Mouse (Mus musculus) c-Kit-positive CD71-positive TER-119-positive erythroid progenitor cells, embryonic 14.5 days (primary cell): ENCODE measurements around the gene Scand1.
A peak's percentile ranks its signal among the peaks of the same experiment; 100 is the strongest.

ENCODE experiments used
- DNase-seq: peaks from one replicate; pipeline ENCODE4 v3.0.0-alpha.2; 2013; ENCODE audit warnings: low spot score

The Scand1 gene

DNA sequence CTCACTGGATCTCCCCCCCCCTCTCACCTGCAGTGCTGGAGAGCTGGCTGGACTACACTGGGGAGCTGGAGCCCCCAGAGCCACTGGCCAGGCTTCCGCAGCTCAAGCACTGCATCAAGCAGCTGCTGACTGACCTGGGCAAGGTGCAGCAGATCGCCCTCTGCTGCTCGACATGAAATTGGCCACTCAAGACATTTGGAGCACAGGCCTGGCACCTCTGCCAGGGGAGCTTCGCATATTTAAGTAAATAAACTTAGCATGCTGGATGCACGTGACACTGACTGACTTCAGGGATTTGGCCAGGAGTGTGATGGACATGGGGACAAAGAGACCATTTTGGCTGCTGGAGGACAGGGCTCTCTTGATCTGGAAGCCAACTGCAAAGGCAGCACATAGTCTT lies 5.2 kb downstream of the Scand1 start:
- no peak for DNase-seq

DNA sequence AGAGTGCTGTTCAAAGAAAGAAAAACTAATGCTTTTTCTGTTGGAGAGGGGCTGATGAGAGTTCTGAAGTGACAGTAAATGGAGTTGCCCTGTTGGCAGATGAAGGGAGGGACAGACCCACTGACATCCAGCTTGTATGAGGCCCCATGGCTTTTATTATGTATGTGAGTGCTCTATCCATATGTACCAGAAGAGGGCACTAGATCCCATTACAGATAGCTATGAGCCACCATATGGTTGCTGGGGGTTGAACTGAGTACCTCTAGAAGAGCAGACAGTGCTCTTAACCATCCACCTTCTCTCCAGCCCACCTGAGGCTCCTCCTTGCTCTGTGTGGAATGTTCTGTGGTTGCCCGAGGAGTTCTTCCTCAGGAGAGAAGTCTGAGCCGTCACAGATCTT lies 6.7 kb downstream of the Scand1 start:
- peak; percentile 37 for DNase-seq

DNA sequence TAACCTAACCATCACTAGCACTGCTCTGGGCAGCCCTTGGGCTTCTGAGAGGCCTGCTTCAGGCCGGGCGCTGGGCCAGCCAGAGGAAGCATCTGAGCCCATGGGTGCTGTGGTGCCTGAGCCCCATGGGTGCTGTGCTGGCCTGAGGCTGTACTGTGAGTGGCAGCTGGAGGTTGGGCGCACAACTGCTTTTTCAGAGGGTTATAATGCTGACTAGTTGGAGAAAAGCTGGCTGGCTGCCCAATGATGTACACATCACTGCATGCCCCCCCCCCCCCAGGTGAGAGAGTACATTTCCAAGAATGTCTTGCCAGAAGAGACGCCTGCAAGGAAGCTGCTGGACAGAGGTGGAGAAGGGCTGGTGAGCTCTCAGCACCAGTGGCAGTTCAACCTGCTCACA lies 8.2 kb downstream of the Scand1 start:
- no peak for DNase-seq

DNA sequence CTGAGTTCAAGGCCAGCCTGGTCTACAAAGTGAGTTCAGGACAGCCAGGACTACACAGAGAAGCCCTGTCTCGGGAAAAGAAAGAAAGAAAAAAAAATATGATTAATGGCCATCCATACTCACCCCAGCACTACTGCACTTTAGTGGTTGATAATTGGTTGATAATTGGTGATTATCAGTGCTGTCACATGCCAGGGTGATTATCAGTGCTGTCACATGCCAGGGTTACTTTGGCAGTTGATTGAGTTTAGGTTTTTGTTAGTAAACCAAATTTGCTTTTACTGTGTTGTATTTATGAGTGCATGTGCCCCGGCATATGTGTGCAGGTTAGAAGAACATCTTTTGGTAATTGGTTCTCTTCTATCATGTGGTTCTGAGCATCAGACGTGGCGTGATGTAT lies 10.4 kb downstream of the Scand1 start:
- no peak for DNase-seq

DNA sequence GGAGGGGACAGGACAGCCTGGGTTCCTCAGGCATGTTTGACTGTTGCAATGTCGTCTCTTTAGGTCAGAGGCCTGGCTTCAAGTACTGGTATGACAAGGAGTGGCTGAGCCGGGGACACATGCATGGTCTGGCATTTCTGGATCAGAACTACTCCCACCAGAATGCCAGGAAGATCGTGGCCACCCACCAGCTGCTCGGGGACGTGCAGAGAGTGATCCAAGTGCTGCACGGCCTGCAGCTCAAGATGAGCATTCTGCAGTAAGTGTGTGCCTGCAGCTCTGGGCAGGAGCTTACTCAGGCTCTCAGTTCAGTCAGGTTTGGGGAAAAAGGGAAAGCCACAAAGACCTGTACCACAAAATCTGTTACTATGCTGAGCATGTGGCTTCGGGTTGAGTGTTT lies 14.0 kb downstream of the Scand1 start:
- no peak for DNase-seq

DNA sequence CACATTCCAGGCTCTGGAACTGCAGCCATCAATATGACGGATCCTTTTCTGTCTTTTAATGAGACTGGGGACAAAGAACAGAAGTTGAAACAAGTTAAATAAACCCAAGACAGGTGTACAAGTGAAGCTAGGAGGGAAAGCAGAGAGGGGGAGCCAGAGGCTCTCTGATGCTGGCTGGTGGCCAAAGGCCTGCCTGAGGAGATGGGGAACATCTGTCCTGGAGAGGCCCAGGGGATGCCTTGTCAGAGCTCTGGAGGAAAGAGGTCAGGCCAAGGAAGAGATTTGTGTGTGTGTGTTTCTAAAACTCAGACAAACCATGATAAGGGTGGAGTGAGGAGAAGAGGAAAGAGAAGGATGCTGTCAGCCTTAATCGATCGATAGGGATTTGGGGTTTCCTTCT lies 14.9 kb downstream of the Scand1 start:
- no peak for DNase-seq

DNA sequence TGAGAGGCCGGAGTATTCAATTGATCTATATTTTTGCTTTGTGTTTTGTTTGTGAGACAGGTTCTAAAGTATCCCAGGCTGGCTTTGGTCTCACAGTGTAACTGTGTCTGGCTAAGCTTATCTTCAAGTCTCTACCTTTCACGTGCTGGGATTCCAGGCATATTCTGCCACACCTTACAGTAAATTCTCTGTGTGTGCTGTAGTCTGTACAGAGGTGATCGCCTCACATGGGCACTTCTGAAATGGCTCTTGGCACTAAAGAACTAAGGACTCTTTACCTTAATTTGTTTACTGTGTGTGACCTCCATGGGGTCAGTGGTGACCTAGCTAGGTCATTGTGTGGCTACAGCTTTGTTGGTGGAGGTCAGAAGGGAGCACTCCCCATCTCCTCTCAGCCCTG lies 16.3 kb downstream of the Scand1 start:
- DNase-seq, result no peak

DNA sequence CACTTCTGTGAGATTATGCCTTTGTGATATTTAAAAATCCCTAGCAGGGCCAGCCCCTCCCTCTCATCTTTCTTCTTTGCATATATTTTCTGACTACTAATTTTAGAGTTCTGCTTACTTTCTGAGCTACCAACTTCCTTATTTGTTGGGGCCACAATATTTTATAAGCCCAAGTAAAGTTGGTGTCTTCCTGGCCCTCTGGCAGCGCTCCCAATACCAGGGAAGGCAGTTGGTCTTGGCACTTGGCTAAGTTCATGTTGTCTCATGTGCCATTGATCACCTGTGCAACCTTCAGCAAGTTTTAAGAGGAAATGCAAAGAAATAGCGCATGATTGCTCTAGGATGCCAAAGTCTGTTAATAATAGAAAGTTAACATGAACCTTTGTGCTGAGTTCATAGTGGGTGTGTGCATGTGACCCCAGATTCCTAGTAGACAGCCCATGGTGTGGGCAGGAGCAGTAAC lies 16.9 kb downstream of the Scand1 start:
- no peak for DNase-seq

DNA sequence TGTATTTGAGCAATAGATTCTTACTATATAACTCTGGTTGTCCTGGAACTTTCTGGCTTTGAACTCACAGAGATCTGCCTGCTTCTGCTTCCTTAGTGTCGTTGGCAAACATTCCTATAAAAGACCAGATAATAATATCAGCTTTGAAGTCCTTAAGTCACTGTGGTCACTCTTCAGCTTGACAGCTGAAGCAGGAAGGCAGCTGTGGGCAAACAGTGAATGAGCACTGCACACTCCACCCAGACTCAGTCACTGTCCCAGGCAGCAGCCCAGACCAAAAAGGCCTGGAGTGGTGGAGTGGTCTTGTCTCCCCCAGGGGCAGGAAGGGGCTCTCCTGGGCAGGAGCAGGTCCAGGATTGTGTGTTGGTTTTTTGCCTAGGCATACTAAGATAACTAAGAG lies 20.5 kb downstream of the Scand1 start:
- no peak for DNase-seq

DNA sequence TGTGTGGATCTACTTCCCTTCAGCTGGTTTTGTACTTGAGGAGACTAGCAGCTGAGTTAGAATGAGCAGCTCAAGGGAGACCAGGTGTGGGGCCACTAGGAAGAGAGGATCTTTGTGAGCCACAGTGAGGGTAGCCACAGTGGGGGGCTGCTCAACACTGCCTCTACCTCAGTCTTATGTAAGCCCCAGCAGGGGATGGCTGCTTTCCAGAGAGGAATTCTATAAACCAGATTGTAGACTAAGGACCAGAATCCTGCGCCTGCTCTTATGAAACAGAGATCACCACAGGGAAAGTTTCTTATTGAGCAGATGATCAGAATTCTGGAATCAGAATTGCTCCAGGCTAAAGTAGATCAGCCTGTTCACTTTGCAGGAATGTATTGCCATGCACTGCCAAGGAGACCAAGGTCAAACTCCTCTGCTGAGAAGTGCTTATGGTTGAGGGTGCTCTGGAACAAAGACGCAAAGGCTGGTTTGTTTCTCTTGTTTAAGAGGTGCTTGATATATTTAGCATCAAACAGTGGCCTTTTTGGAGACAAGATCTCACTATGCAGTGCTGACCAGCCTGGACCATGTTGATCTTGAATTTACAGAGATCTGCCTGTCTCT lies 22.8 kb downstream of the Scand1 start:
- DNase-seq, result no peak

DNA sequence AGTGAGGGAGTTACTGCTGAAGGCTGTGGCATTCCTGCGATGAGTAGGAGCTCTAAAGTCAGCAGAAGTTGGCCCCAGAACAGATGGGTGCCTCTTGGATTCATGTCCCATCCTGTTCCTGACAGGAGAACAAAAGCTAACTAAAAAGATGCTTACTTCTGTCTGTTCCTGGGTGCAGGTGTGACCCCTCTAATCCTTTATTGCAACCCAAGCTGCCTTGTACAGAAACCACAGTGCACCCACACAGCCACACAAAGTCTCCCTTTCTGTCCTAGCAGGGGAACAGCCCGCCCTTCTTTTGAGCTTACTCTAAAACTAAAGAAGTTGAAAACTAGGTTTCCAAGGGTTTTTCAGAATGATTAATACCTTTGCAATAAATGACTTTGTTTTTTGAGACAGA lies 24.3 kb downstream of the Scand1 start:
- no peak for DNase-seq

DNA sequence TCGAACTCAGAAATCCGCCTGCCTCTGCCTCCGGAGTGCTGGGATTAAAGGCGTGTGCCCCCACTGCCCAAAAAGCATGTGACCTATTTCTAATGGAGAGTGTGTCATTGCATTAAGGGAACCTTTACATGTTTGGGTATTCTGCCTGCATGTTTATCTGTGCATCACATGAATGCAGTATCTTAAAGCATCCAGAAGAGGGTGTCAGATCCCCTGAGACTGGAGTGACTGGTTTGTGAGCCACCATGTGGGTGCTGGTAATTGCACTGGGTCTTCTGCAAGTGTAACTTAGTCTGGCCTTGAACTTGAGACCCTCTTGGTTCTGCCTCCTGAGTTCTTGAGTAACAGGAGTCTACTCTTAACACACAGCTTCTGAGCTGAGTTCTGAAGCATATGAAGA lies 25.8 kb downstream of the Scand1 start:
- no peak for DNase-seq

DNA sequence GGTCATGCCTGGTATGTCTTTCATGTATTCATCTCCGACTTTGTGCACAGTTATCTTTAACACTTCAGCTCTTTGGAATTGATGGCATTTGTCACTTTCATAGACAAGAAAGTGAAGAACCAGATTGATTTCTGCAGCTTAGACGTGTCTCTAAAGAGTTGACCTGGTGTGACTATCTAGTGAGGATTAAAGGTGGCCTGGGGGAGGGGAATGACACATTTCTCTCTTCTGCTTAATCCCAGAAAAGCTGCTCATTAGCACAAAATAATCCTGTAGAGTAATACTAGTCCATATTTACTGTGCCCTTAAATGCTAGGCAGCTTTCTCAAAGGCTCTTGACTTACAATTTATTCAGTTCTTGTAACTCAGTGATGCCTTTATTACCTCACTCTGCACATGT lies 27.3 kb downstream of the Scand1 start:
- no peak for DNase-seq

DNA sequence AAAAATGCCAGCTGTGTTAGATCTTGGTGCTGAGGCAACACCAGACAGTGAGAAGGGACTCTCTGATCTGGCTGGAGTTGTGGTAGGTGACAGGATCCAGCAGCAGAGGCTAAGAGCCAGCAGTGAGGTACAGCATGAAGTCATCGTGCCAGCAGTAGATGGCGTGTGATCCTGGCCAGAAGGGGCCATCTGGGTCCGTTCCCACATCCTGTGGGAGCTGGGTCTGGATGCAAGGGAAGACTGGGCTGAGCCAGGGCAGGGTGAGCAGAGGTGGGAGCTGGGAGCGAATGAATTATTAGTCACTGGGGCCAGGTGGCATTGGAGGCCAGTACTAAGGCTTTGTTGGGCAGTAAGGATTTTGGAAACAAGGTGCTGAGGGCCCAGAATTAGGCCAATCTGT lies 31.3 kb downstream of the Scand1 start:
- DNase-seq, result no peak

DNA sequence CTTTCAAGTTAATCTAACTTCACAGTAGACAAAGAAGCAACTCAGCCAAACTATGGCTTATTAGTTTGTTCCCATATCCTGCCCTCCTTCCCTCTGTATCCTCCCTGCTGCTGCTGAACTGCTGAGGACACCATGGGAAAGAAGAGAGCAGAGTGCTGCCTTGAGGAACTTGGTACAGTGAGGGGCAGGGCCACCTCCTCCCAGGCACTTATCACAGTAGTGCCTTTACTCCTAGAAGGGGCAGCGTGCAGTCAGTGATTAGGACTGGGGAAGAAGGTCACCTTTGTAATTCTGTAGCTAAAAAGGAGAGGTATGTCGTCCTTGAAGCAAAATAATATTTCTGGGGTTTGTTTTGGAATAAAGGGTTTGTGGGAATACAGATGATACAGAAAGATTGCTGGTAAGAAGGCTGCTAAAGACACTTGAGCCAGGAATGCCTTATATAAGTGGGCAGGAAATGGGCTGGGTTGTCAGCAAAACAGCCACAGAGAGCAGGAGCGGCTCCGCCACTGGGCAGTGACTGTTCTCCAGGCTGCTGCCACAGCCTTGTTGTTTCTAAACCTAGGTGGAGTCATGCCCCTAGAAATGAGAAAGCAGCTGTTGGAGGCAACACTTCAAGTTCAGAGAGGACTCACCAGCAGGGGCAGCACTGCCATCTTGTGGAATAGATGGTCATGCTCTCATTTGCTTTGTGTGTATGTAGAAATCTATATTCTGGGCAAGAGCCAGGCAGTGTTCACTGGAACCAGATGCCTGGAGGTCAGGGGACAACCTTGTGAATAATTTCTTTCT lies 34.1 kb downstream of the Scand1 start:
- DNase-seq, result peak; percentile 75

DNA sequence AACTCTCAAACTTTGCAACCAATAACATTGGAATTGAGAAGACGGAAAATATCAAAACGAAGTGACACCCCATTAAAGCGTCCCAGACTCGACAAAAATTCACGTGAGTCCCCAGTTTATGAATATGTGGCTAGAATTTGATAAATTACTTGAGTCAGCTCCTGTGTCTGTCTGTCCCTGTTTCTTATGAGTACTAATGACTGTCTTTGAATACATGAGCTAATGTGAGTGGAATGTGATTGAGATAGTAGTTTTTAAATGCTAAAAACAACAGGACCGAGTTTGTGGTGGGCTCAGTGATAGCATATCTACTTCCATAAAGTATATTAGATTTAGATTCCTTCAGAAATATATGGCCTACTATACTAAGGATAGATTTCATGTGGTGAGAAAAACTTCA lies 40.0 kb downstream of the Scand1 start:
- no peak for DNase-seq

DNA sequence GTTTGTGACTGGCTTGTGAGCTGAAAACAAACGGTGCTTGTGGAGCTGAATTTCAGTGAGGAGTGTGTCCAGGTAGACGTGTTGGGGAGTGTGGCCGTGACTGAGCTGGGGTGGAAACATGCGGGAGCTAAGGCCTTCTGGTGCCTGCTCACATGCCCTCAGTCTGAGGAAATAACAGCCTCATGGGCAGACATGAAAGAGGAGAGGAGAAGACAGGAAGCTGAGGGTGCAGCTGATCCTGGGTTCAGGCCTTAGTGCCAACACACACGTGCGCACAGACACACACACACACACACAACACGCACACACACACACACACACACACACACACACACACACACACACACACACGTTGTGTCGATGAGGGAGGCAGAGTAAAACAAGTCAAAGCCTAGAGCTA lies 44.9 kb downstream of the Scand1 start:
- no peak for DNase-seq

DNA sequence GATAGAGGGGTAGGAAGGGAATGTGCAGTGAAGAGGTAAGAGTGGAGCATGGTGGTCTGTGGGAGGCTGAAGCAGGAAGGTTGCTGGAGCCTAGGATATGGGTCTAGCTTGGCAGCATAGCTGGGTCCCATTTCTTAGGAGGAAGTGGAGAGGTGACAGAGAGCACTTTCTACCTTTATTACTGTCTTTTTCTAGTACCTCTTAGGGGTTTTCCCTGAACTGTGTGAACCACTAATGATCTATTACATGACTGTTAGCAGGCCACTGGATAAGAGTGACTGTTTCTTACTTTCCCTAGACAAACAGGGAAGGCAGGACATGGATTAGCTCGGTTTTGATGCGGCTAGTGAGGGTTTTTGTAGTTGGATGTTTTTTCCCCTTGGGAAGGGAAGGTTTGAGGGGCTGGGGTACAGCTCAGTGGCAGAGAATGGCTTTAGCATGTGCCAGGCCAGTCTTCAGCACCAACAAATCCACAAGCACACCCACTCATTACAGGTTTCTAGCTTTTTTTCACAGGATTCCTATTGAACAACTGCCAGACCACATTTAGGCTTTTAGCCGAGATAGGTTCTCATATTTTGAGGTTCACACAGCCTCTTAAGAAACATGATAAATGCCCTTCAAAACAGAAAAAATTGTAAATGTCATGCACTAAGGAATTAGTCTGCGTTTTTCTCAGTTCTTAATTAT lies 49.2 kb downstream of the Scand1 start:
- no peak for DNase-seq
